In the genomic region with DNA sequence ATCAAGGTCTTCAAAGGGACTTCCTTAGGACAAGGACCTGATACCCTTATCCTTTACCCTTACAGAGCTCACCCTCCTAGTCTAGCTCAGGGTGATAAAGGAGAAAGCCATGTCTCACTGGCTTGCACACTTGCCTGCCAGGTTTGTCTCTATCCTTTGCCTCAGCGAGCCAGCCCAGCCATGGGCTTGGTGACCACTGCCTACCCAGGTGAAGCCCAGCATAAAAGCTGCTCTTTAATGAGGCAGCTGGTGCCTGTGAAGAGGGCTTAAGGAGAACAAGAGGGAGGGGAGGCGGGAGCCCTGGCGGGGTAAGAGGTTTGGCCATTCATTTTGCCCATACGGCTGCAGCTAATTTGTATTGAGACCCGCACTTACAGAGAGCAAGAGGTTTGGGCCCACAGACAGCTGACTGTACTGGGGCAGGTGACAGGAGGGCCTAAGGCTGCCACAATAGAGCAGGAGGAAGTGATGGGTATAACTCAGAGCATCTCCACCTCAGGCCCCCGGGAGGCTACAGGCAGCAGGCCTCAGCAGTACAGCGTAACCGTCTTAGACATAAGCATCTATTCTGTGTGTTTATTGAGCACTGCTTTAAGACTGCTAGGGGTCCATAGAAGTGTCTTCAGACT, we compare ENCODE assay signal across 14 mouse cellular contexts.
"Had no signal": no experiment of that assay in that cellular context is flagged by ENCODE, and none has a peak within 500 bp of the region (broad histone marks: within the 10 kb centered on the region; RNA-seq: fewer than 3 reads in every experiment).

No protein-coding gene starts in this region.

- H3K27ac ChIP-seq: left cerebral cortex, adult 2 months; limb, embryonic 10.5 days; liver, embryonic 15.5 days had no signal

- H3K9me3 ChIP-seq: limb, embryonic 10.5 days; liver, embryonic 15.5 days; megakaryocyte, embryonic 14.5 days had no signal

- H3K9ac ChIP-seq: liver, embryonic 15.5 days; lung, embryonic 14.5 days had no signal

- H3K27me3 ChIP-seq: liver, embryonic 15.5 days; megakaryocyte, embryonic 14.5 days had no signal

- H3K4me2 ChIP-seq: liver, embryonic 11.5 days; liver, embryonic 15.5 days; lung, embryonic 14.5 days had no signal

- DNase-seq: kidney, adult 8-10 months; kidney, postnatal 25 days; lung, embryonic 14.5 days; lung, postnatal 14 days; right cerebral cortex, postnatal 4 days; spleen, adult 18-20 months; thymus, adult 18-20 months; thymus, postnatal 14 days had no signal

- H3K4me3 ChIP-seq: left cerebral cortex, adult 2 months; limb, embryonic 10.5 days; liver, embryonic 15.5 days; megakaryocyte, embryonic 14.5 days had no signal

- ATAC-seq: midbrain, embryonic 16.5 days had no signal

- H3K36me3 ChIP-seq: liver, embryonic 15.5 days had no signal
